Mouse (Mus musculus) right cerebral cortex, postnatal 4 days (tissue): Measurements from ENCODE around the gene Mical2.

Source experiments
- DNase-seq: peaks from one replicate; pipeline ENCODE4 v3.0.0-alpha.2; 2022

The Mical2 gene

DNA sequence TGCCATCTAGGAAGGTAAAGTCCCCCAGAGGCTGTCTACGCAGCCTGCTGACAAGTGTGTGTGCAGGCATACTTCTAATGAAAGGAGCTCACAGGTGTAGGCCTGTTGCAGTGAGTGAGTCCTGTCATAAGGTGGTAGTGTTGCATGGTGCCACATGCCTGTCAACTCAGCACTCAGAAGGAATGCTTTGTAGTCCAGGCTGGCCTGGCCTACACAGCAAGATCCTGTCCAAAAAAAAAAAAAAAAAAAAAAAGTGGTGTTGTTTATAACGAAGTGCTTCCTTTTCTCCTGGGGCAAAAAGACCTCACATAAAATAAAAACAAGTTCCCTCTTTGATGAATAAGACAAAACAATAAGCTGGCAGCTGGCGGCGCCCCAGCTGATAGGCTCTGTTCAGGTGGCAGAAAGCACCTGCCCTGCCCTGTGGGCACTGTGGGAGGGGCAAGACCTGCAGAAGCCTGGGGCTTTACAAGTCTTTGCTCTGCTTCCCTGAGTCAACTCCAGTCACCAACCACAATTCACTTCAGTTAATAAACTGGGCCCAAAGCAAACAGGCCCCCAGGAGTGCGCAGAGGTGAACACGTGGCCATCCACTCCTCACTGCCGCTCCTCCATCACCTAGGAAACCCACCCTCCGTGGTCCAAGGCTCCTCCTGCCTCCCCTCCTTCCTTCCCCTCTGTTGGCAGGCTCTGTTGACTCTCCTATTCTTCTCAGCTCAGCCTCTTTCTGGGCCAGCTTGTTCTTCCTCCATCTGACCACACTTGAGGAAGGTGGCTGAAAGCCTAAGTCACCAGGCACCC lies 12.5 kb upstream of the Mical2 start:
- DNase-seq: no peak

DNA sequence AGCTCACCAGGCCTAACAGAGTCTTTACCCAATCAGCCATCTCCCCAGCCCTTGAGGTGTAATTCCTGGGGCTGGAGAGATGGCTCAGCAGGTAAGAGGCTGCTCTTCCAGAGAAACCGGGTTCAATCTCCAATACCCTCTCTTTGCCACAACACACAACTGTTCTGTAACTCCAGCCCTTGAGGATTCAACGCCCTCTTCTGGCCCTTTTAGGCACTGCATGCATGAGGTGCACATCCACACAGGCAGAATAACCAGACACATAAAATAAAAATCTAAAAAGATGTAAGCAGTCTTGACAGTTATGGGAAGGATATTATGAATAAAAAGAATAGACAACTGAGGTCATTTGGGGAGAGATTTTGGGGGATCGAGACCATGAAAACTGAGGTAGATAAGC lies 9.8 kb upstream of the Mical2 start:
- no peak for DNase-seq

DNA sequence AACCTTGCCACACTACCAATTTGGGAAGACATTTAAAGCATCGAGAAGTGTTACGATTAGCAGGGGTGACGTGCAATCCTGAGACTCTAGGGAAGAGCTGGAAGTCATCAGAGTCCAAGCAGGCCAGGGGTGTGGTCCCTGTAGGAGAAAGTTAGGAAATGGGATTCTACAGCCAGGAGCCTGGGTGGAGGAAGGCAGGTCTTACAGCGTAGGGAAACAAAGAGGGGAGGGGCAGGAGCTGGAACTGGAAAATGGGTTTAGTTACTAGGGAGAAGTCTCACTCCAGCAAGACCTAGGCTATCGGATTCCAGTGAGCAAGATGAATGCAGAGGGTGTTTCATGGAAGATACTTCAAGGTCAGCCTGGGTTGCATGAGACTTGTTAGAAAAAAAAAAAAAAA lies 8.9 kb upstream of the Mical2 start:
- DNase-seq: no peak

DNA sequence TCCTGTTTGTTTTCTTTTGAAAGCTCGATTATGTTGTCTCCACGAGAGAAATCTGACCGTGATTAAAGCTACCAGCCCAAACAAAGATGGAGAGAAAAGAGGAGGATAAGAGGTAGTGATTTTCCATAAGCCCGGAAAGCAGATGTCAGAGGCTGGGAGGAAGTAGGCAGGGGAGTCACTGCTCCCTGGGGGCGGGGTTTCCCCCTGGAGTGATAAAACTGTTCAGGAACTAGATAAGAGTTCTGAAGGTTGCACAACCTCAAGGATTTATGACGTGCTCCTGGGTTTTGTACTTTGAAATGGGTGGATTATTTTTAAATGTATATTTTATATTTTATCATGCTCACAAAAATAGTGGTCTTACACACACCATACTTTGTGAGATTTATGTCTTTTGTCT lies 8.4 kb upstream of the Mical2 start:
- no peak for DNase-seq

DNA sequence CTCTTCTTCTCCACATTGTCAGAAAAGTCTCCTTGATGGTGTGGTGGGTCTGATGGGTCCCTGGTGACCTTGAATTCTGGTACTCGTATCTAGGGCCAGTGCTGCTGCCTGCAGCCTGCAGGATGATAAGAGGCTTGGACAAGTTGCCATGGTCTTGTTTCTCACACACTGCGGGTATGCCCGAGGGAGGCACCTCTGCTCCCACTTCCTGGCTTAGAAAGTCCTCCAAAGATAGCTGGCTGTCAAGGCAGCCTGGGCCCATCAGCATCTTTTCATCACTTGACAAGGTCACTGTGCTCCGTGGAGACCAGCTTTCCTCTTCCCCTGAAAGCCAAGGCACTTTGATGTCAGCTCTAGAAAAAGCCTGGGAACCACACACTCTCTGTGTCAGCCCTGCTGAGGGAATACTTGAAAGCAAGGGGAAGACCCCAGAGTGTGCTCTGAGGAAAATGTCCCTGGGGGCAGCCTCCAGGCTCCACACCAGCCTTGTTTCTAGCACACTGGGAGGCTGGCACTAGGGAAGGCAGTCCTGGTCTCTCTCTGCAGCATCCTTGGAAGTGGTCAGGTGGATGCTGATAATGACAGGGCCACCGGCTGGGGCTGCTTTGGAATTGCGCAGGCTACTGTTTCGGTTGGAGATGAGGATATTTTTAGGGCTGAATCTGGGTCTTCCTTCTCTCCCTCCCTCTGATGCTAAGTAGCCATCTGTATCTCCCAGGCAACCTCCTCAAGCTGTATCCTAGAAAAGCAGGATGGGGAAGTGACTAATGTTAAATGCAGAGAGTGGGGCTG lies 2.7 kb upstream of the Mical2 start:
- DNase-seq: no peak

DNA sequence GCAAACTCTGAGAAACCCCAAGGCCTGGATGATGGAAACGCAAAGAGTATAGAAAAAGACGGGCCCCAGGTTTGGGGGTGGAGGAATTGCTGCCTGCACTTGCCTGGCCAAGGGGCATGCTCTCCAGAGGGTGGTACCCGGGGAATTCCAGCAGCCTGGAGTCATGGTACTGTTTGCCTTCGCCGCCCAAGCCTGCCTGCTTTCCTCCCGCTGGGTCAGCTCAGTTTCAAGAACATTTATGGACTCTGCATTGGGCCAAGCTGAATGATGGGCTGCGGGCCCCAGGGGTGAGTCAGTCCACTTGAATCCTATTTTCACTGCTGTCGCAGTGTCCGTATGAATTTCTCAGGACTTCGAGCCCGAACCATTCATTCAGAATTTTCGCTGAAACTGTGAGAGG lies 802 bp upstream of the Mical2 start:
- DNase-seq: no peak

DNA sequence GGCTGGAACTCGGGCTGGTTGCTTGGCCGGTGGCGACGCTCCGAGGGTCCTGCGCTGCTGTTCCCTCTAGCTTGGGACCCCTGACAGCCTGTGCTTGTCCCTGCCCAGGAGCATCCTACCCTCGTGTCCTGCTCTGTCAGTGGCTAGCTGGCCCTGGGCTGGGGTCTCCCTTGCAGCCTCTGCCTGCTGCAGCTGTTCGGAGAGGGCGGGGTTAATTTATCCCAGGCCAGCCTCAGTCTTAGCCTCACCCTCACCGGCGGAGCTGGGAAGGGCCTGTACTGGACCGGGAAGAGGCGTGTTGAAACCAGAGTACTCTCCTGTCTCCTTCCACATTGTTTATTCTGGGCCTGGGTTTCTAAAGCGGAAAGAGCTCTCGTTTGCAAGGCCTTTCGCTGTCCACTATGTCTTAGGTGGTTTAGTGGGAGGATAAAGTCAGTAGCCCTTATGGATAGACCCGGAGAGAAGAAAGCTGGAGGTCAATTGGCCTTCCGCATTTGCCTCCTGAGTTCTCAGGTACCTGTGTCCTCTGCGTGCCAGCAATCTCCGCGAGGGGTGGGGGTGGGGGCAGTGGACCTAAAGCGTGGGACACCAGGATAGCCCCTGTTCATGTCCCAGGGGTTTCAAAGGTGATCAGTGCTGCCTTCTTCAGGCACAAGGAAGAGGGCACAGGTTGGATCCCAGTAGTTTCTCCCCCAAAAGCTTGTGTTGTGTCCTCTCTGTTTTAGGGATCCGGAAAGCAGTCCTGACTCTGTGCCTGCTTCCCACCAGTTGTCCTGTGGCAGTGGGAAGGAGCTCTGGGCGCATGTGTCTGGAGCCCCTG lies 1.0 kb downstream of the Mical2 start:
- DNase-seq: no peak

DNA sequence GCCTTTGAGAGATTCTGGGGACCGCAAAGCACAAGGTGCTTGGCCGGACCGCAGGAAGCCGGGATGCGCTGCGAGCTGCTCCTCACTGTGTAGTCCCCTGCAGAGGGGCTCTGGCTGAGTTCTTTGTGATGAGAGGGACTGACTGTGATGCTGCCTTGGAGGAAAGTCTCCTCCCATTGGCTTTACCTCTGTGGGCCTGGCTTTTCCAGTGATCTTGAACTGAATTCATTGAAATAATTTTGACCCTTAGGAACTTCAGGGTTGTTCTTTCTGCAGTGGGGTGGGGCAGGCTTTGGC lies 1.6 kb downstream of the Mical2 start:
- no peak for DNase-seq

DNA sequence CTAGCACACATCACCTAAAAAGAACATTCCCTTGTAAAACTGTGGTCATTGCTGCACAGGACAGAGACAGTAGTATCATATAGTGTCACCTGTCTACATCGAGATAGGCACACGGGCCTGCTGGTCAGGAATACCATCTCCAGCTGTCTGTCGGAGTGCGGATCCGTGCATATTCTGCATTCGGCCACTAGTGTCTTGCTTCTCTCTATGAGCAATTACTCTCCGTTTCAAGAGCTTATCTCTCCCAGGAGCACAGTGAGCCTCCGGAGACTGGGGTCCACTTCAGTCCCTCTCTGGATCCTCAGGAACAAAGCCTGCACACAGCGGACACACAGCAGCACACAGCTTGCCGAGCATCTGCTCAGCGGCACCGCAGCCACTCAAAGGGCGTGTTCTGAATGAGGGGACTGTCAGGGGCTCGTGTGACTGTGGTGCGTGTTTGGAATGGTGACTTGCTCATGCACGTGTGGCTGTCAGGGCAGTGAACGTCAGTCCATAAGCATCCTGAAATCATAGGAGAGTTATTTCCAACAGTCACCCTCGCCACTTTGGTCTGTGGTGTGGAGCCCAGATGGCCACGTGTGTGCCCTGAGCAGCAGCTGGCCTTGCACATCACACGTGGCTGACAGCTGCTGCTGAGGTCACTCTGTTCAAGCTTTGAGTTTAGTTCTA lies 3.3 kb downstream of the Mical2 start:
- no peak for DNase-seq

DNA sequence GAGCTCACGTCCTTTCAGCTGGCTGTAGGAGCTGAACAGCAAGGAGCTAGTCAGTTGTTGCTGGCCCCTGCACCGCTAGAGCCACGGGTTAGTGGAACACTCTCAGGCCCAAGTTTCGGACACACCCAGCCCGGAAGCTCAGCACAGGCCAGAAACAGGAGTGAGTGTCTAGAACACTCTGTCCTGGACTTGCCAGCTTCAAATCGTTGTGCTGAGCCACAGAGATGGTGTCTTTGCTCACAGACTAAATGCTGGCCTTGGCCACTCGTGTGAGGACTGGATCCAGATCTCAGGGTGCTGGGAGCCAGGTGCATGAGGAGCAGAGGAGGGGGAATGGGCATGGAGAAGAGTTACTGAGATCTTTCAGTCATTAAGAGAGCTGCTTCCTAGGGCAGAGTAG lies 6.1 kb downstream of the Mical2 start:
- no peak for DNase-seq

DNA sequence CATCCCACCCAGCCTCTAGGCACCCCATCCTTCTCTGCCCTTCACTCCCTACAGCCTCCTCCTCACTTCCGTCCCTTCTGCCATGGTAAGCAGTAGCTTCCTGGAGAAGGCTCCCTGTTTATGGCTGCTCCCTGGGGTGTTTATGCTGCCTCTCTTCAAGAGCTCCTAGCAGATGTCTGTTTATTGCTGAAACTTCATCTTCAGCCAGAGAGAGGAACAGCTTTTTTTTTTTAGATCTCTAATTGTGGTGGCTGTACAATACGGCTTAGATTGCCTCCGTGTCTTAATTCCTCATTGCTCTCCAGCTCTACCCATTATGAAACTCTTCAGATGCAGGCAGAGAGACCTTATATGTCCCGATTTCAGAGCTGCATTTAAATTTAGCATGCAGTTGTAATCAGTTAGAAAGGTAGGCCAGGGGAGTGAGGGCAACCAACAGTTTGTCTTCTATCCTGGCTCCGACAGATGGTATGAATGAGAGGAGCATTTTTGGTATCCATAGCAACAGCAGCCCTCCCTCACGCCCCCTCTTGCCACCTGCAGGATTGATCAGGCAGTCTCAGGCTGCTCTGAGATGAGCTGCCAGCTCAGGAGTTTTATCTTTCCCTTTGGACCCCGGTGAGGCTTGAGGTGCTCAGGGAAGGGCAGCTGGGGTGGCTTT lies 7.8 kb downstream of the Mical2 start:
- no peak for DNase-seq

DNA sequence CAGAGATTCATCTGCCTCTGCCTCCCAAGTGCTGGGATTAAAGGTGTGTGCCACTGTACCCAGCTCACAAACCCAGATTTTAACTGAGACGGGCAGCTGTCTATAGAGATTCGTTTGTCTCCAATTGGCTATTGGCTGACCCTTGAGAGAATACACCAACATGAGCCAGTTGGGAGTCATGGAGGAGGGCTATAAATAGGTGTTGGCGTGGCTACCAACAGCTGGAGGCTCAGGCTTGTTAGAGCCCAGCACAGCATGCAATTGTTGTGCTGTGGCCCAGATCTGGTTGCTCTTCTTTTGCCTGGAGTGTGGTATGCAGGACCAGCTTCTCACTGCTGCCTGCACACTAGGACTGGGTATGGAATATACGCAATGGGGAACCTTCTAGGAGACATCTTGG lies 8.8 kb downstream of the Mical2 start:
- no peak for DNase-seq

DNA sequence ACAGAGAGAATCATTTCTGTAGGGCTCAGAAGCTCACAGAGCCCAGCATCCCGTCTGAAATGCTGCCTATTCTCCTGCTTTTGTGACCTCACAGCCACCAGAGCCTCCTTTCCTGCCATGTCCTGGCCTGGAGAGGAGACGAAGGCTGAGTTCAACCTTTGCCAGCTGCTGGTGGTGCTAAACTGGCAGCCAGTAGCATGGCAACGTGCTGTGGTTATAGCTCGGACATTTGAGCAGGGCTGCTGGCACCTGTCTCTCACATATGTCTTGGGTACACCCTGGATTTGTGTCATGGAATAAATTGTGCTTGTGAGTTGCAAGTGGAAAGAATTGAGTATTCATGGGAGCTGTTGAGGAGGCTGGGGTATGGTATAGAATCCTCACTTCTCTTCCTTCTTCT lies 9.8 kb downstream of the Mical2 start:
- DNase-seq: no peak

DNA sequence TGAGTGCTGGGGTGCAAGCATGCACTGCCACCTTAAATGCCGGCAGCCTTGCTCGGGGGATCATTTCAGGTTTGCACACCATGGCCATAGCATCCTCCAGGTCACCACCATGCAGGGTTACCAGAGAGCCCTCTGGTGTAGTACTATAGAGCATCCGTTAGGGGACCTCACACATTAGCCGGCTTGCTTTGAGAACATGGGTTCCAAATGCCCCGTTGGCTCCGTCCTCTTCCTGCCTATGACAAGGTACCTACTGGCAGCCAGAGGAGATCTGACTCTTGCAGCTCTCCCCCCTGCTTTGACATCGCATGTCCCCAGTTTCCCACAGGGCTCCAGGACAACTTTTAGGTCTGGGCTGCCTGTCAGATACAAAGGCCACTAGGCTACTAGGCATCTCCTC lies 11.6 kb downstream of the Mical2 start:
- no peak for DNase-seq

DNA sequence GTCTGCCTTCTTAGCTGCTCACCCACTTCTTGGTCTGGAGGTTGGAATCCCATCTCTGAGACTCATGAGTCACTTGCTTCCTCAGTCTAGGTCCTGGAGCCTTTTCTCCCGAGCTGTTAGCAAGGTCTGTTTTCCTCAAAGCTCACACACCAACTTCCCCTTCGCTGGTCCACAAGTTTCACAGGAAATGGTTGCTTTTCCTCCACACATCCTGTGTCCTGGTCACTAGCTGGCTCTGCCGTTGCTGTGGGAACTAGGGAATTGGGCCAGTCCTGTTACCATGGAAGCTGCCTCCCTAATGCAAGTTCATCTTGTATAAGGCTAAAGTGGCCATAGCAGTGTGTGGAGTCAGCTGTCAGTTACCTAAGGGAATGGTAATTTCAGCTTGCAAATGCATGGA lies 12.2 kb downstream of the Mical2 start:
- no peak for DNase-seq

DNA sequence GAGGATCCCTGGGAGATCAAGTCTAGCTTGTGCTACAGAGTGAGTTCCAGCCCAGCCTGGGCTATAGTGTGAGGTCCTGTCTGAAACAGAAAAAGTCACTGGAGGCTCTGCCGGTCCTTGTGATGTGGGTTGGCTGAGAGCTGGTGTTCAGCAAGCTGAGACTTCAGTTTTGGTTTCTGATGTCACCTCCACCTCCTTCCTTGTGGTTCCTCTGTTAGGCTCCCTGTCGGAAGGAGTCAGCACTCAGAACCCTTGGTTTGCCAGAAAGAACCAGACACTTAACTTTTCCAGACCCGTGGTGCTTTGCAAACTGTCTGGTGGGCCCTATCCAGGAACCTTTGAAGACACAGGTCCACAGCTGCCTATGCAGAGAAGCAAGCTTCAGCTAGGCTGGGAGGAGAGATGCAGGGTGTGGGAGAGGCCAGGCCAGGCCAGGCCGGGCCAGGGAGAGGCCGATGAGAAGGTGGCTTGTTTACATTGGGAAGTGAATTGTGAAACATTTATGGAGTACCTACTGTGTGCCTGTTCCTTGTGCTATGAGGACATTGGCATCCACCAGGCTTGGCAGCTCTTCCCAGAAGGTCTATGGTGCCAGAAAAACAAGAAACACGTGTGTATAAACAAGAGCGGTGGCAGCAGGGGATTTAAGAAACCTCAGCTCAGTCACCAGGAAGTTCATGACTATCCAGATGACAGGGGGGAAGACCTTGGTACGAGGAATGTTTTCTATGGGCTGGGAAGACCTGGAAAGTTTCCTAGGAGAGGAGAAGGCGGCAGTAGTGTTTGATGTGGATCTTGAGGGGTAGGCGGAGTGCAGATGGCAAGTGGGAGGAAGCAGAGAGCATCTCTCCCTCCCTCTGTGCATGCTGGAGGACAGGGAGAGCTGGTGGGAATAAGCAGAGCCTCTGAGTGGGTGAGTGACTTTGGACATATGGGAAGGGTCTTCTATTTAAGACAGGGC lies 13.4 kb downstream of the Mical2 start:
- no peak for DNase-seq

DNA sequence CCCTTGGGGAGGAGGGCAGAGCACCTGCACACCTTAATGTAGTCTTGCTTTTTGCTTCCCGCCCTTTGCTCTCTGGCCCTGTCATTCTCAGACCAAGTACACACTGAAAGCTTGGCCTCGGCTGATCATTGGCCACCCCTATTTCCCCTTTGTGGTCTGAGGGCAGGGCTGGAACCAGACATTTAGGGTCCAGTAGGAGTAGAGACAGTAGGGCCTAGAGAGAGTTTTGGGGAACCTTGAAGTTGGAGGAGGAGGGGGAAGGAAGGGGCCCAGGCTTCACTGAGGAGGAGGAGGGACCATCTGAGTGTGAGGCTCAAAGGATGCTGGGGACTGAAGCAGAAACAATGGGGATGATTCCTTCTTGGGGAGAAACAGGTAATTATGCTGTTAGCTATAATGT lies 15.1 kb downstream of the Mical2 start:
- DNase-seq: no peak

DNA sequence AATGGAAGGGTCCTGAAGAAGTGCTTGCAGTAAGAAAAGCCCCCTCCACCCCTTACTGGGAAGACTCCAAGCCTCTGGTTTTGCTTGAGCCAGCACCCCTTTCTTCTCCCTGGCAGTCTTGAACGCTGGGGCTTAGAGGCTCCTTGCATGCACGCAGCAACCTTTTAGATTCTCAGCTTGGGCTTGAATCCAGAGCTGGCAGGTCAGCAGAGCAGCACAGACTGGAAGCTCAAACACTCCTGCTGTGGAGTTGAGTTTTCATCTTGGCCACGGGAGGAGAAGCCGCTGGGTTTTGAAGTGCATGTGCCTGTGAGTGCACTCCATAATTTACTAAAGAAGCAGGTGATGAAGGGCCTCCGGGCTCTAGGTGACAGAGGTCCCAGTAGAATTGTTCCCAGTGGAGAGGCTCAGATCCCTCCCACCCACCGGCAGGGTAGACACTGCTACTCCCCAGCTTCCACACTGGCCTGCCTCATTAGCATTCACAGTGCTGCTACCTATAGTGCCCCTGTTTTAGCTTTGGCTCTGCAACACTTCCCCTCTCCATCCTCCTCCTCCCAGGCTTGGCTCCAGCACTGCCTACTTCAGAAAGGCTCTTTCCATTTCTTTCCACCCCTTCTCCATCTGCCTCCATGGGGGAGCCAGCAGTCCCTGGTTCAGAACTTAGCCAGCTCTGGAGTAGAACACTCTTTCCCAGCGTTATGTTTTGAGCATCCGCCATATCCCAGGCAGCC lies 15.7 kb downstream of the Mical2 start:
- no peak for DNase-seq

DNA sequence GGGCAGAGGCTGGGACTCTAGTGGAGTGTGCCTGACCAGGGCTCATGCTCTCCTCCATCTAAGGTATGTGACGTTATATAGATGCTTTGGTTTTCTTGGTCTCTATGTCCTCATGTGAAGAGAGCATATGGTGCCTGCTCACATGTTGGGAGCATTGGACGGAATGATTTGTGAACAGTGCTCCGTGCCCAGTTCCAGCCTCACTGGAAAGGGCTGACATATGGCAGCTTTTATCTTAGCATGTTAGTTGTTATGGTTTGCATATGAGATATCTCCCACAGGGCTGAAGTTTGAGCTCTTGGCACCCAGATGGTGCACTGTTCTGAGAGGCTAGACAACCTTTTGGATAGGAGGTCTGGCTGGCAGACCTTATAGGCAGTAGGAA lies 16.3 kb downstream of the Mical2 start:
- DNase-seq: no peak

DNA sequence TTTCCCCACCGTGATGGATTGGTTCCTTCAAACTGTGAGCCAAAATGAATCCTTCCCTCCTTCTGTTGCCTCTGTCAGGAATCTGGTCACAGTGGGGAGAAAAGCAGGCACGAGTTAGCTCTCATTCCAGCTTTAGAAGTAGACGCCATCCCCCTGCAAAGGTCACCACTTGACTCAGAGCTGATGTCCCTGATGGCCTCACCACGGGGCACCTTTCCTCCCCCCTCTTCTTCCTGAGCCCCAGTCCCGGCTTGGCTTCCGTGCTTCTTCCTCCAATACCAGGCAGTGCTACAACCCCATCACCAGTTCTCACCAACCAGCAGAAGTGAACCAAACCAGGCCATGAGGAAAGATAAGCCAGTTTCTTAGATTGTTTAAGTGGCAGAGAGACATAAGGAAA lies 16.9 kb downstream of the Mical2 start:
- no peak for DNase-seq

DNA sequence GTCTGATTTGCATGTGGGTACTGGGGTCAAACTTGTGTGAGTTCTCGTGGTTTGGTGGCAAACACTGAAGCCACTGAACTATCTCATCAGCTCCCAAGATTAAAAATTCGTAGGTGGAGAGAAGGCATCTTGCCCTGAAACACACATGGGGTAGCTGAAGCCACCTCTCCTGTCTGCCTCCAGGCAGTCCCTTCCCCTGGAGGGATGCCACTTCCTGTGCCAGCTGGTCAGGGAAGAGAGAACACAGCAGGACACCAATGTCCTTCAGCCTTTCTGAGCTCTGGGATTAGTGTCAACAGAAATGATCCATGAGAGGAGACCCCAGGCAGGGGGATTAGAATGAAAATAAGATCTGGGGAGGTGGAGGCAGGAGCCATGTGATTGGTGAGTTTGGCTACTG lies 18.4 kb downstream of the Mical2 start:
- no peak for DNase-seq
